Mouse (Mus musculus) heart, embryonic 12.5 days (tissue): Measurements from ENCODE around the gene Pcgf1. TPM values are rescaled to one million over a fixed set of nuclear protein-coding genes. Genes with fewer than 3 reads are reported as not detected.

Source experiments
- microRNA counts: library from miRNA; unstranded; fragments of <30 nt; microRNA quantifications from one replicate; lab custom pipeline; 2017
- microRNA-seq: library from miRNA; unstranded; fragments of <30 nt; microRNA quantifications from one replicate; pipeline ENCODE4, GENCODE M21; 2017
- polyA plus RNA-seq: library from polyadenylated mRNA; unstranded; fragments of >200 nt; fragmentation: Nextera tagmentation; extraction: Ambion mirVana; gene quantifications from 2 replicates; pipeline ENCODE4 v1.2.1, GENCODE M21; 2016

Pcgf1 gene
- polyA plus RNA-seq, 1 experiment from 2014 or later, result 14.9 TPM

MicroRNA genes within 50 kb of the gene (microRNA counts, 519-probe panel; counts per million panel counts)
- microRNA mmu-miR-3470a+mmu-miR-3470b (lab: Ali Mortazavi, UCI), result not detected

Small RNA genes within 50 kb of the gene (microRNA-seq; reads per million reads assigned to microRNA genes)
- not detected for gene Mir3470a
- gene Mir7040, result not detected

Other genes starting within 250 kb of the Pcgf1 start
- 0.26 and 0.37 TPM in 2 replicates for gene Sema4f, start 138.1 kb upstream of the Pcgf1 start, polyA plus RNA-seq
- 0.57 and 1.4 TPM in 2 replicates for gene M1ap, start 131.0 kb upstream of the Pcgf1 start, polyA plus RNA-seq
- 8.1 and 11.3 TPM in 2 replicates for gene Dok1, start 44.4 kb upstream of the Pcgf1 start, polyA plus RNA-seq
- 5.7 and 8.0 TPM in 2 replicates for gene Loxl3, start 43.7 kb upstream of the Pcgf1 start, polyA plus RNA-seq
- 120 and 131 TPM in 2 replicates for gene Aup1, start 23.3 kb upstream of the Pcgf1 start, polyA plus RNA-seq
- gene Htra2, start 22.6 kb upstream of the Pcgf1 start, polyA plus RNA-seq, result 86.7 and 86.9 TPM in 2 replicates
- gene Dqx1, start 20.0 kb upstream of the Pcgf1 start, polyA plus RNA-seq, result 0.48 and 0.64 TPM in 2 replicates
- 0.18 and 0.24 TPM in 2 replicates for gene Tlx2, start 7.6 kb upstream of the Pcgf1 start, polyA plus RNA-seq
- 0.36 TPM in 1 of 2 replicates, not detected in the other for gene Lbx2, start 8.5 kb downstream of the Pcgf1 start, polyA plus RNA-seq
- 1.3 and 1.9 TPM in 2 replicates for gene Ccdc142, start 23.7 kb downstream of the Pcgf1 start, polyA plus RNA-seq
- 2.2 and 2.4 TPM in 2 replicates for gene Gm42688, start 23.7 kb downstream of the Pcgf1 start, polyA plus RNA-seq
- gene Mrpl53, start 31.2 kb downstream of the Pcgf1 start, polyA plus RNA-seq, result 155 and 156 TPM in 2 replicates
- gene Mogs, start 37.6 kb downstream of the Pcgf1 start, polyA plus RNA-seq, result 30.7 and 30.8 TPM in 2 replicates
- gene Wbp1, start 43.7 kb downstream of the Pcgf1 start, polyA plus RNA-seq, result 87.6 and 91.3 TPM in 2 replicates
- 11.1 and 12.1 TPM in 2 replicates for gene Ino80b, start 47.6 kb downstream of the Pcgf1 start, polyA plus RNA-seq
- gene Rtkn, start 57.6 kb downstream of the Pcgf1 start, polyA plus RNA-seq, result 20.3 and 22.0 TPM in 2 replicates
- 4.2 and 6.8 TPM in 2 replicates for gene Wdr54, start 78.5 kb downstream of the Pcgf1 start, polyA plus RNA-seq
- 0.17 and 0.39 TPM in 2 replicates for gene 1700003E16Rik, start 78.5 kb downstream of the Pcgf1 start, polyA plus RNA-seq
- 86.9 and 89.0 TPM in 2 replicates for gene Dctn1, start 88.1 kb downstream of the Pcgf1 start, polyA plus RNA-seq
- 0.27 and 0.52 TPM in 2 replicates for gene Slc4a5, start 142.0 kb downstream of the Pcgf1 start, polyA plus RNA-seq
- gene Mthfd2, start 248.0 kb downstream of the Pcgf1 start, polyA plus RNA-seq, result 38.9 TPM in 2 replicates
- 42.6 and 43.3 TPM in 2 replicates for gene Mob1a, start 248.1 kb downstream of the Pcgf1 start, polyA plus RNA-seq